Mouse (Mus musculus) liver, embryonic 16.5 days (tissue): Measurements from ENCODE around the gene Msantd1. TPM values are rescaled to one million over a fixed set of nuclear protein-coding genes. Genes with fewer than 3 reads are reported as not detected.

Experiments used
- polyA plus RNA-seq: library from polyadenylated mRNA; unstranded; fragments of >200 nt; fragmentation: Nextera tagmentation; extraction: Ambion mirVana; gene quantifications from 2 replicates; pipeline ENCODE4 v1.2.1, GENCODE M21; 2015

The Msantd1 gene
- polyA plus RNA-seq, 1 experiment from 2014 or later, result 0.37 TPM

Other genes starting within 250 kb of the Msantd1 start
- 9.3 and 10.1 TPM in 2 replicates for gene Nop14, start 247.9 kb upstream of the Msantd1 start, polyA plus RNA-seq
- gene Grk4, start 247.6 kb upstream of the Msantd1 start, polyA plus RNA-seq, result 0.79 and 0.91 TPM in 2 replicates
- gene Htt, start 146.3 kb upstream of the Msantd1 start, polyA plus RNA-seq, result 4.4 and 4.9 TPM in 2 replicates
- gene Rgs12, start 41.4 kb downstream of the Msantd1 start, polyA plus RNA-seq, result 15.7 and 16.2 TPM in 2 replicates
- 214 and 277 TPM in 2 replicates for gene Hgfac, start 133.5 kb downstream of the Msantd1 start, polyA plus RNA-seq
- 0.08 and 0.19 TPM in 2 replicates for gene Dok7, start 148.8 kb downstream of the Msantd1 start, polyA plus RNA-seq
- 90.6 and 92.1 TPM in 2 replicates for gene Lrpap1, start 197.8 kb downstream of the Msantd1 start, polyA plus RNA-seq